ENCODE assay signal across 25 mouse cellular contexts in genomic region chr5:124491732-124492131, GRCm38 (mm10). TPM values are rescaled to one million over a fixed set of nuclear protein-coding genes. Genes with fewer than 3 reads are reported as not detected.
DNase-seq lines count a peak whose midpoint lies in the region; ATAC-seq and TF ChIP-seq lines count a peak whose summit lies in the region.
"Had no signal": no experiment of that assay in that cellular context is flagged by ENCODE, and none has a peak within 500 bp of the region (broad histone marks: within the 10 kb centered on the region; RNA-seq: fewer than 3 reads in every experiment).

No protein-coding gene starts in this region.

- TF ChIP-seq EP300 in stomach, postnatal 0 days (optimal IDR thresholded peaks at IDR 0.05) = no peak

- H3K9me3 ChIP-seq in stomach, embryonic 14.5 days (ENCODE audit: control insufficient read depth, low read depth, low read length) = no peaks in the 10 kb centered on the region
- H3K9me3 ChIP-seq in stomach, postnatal 0 days (ENCODE audit: control insufficient read depth, low read length) = no peaks in the 10 kb centered on the region
- H3K9me3 ChIP-seq: forebrain, embryonic 10.5 days; forebrain, embryonic 13.5 days; heart, embryonic 10.5 days; heart, embryonic 13.5 days had no signal

- H3K27ac ChIP-seq in layer of hippocampus, adult 2 months = peak overlapping the region; percentile 43; the same call in 1 of the 2 replicates
- peak overlapping the region; percentile 58; the same call in 1 of the 2 replicates for H3K27ac ChIP-seq in stomach, embryonic 14.5 days (ENCODE audit: low read length)
- no peak overlapping the region for H3K27ac ChIP-seq in stomach, postnatal 0 days (replicated peaks)
- peak overlapping the region; percentile 87 for H3K27ac ChIP-seq in macrophage
- H3K27ac ChIP-seq: forebrain, embryonic 10.5 days; forebrain, embryonic 13.5 days; heart, embryonic 10.5 days; heart, embryonic 13.5 days; hindbrain, embryonic 14.5 days; hindbrain, postnatal 0 days had no signal

- 37% methylated on average over 4 of the region's 4 CpGs for WGBS in stomach, embryonic 14.5 days
- WGBS in stomach, postnatal 0 days = 33% methylated on average over 4 of the region's 4 CpGs
- WGBS in macrophage (ENCODE audit: missing documents) = 93% methylated on average over 4 of the region's 4 CpGs

- no peaks in the 10 kb centered on the region for H3K4me1 ChIP-seq in stomach, embryonic 14.5 days (ENCODE audit: control insufficient read depth, insufficient read depth, low read length)
- H3K4me1 ChIP-seq in stomach, postnatal 0 days (replicated peaks; ENCODE audit: control insufficient read depth, insufficient read depth) = no peaks in the 10 kb centered on the region
- H3K4me1 ChIP-seq: forebrain, embryonic 10.5 days; heart, embryonic 10.5 days; heart, embryonic 13.5 days had no signal

- no peak overlapping the region for H3K4me2 ChIP-seq in stomach, embryonic 14.5 days (replicated peaks; ENCODE audit: low read depth, low read length)
- no peak overlapping the region for H3K4me2 ChIP-seq in stomach, postnatal 0 days (replicated peaks; ENCODE audit: low read depth)
- H3K4me2 ChIP-seq: forebrain, embryonic 13.5 days; heart, embryonic 13.5 days; hindbrain, embryonic 14.5 days had no signal

- no peak overlapping the region for H3K9ac ChIP-seq in stomach, embryonic 14.5 days (replicated peaks; ENCODE audit: low read depth, low read length)
- H3K9ac ChIP-seq in stomach, postnatal 0 days (ENCODE audit: low read length) = no peak overlapping the region
- H3K9ac ChIP-seq: forebrain, embryonic 13.5 days; heart, embryonic 13.5 days; hindbrain, embryonic 14.5 days had no signal

- peaks cover 13% of the 10 kb centered on the region; the same call in 1 of the 2 replicates for H3K79me2 ChIP-seq in macrophage (ENCODE audit: inconsistent target)

- ATAC-seq in stomach, embryonic 14.5 days (ENCODE audit: insufficient number of reproducible peaks, insufficient read depth, low FRiP score, low read depth) = no peak
- no peak for ATAC-seq in stomach, postnatal 0 days (ENCODE audit: low FRiP score, low TSS enrichment)
- ATAC-seq: activated CD4-positive, CD25-positive, alpha-beta regulatory T cell, adult 4 months; CD4-positive, CD25-positive, alpha-beta regulatory T cell, adult 4 months; forebrain, embryonic 13.5 days; forebrain, embryonic 16.5 days; hindbrain, postnatal 0 days had no signal

- TF ChIP-seq CTCF in layer of hippocampus, adult 2 months (conservative IDR thresholded peaks at IDR 0.05) = no peak
- no peak for TF ChIP-seq CTCF in stomach, postnatal 0 days (IDR thresholded peaks at IDR 0.05; ENCODE audit: low read depth)

- no peaks in the 10 kb centered on the region for H3K27me3 ChIP-seq in stomach, embryonic 14.5 days (ENCODE audit: control insufficient read depth, insufficient read depth, low read length)
- no peaks in the 10 kb centered on the region for H3K27me3 ChIP-seq in stomach, postnatal 0 days (ENCODE audit: control insufficient read depth, insufficient read depth, low read length)
- H3K27me3 ChIP-seq: forebrain, embryonic 13.5 days; heart, embryonic 13.5 days had no signal

- H3K36me3 ChIP-seq in stomach, embryonic 14.5 days (ENCODE audit: control insufficient read depth, insufficient read depth, low read length) = peaks cover 38% of the 10 kb centered on the region
- peaks cover 6% of the 10 kb centered on the region for H3K36me3 ChIP-seq in stomach, postnatal 0 days (ENCODE audit: control insufficient read depth, insufficient read depth, low read length)
- no peaks in the 10 kb centered on the region for H3K36me3 ChIP-seq in macrophage (ENCODE audit: inconsistent target)

- DNase-seq in layer of hippocampus, adult 2 months (ENCODE audit: low spot score in 2 of 2) = no peak
- no peak for DNase-seq in layer of hippocampus, postnatal 10 days (ENCODE audit: low spot score in 2 of 2)
- DNase-seq in stomach, postnatal 0 days (ENCODE audit: low spot score) = no peak
- DNase-seq in thymus, postnatal 10 days (ENCODE audit: low spot score in 2 of 2) = no peak
- no peak for DNase-seq in urinary bladder, adult 2 months (ENCODE audit: low spot score)
- DNase-seq: adrenal gland, adult 8-10 months; adrenal gland, postnatal 25 days; cerebellum, adult 18-20 months; cerebellum, adult 9-10 months; cerebellum, postnatal 14 days; gastrocnemius, postnatal 14 days; heart, adult 18-20 months; heart, postnatal 14 days; heart, postnatal 4 days had no signal

- no peak overlapping the region for H3K4me3 ChIP-seq in layer of hippocampus, adult 2 months
- H3K4me3 ChIP-seq in stomach, embryonic 14.5 days (ENCODE audit: low read depth, low read length) = no peak overlapping the region
- no peak overlapping the region for H3K4me3 ChIP-seq in stomach, postnatal 0 days (ENCODE audit: low read depth, low read length)
- H3K4me3 ChIP-seq in macrophage (ENCODE audit: inconsistent target) = no peak overlapping the region
- H3K4me3 ChIP-seq: forebrain, embryonic 10.5 days; forebrain, embryonic 13.5 days; heart, embryonic 10.5 days; heart, embryonic 13.5 days had no signal

RNA-seq across cellular contexts. Expression of gene Snrnp35, which starts 8.8 kb away (rescaled TPM):
- total RNA-seq in layer of hippocampus, adult 2 months (2021) = 10 to 100 TPM; 25.7 to 25.9 TPM
- 10 to 100 TPM; 20.9 to 32.7 TPM for total RNA-seq in layer of hippocampus, postnatal 10 days (2021)
- 11.5 and 14.2 TPM in 2 replicates for polyA plus RNA-seq in stomach, embryonic 14.5 days (2014; fragmentation: Nextera tagmentation; extraction: Ambion mirVana)
- 9.1 and 10.8 TPM in 2 replicates for polyA plus RNA-seq in stomach, postnatal 0 days (2015; fragmentation: Nextera tagmentation; extraction: Ambion mirVana)
- total RNA-seq in macrophage (2018; cell fraction: chromatin; rRNA removed) = 10 to 100 TPM; 15.6 to 53.0 (median 28.3) TPM
- total RNA-seq in macrophage (2018; cell fraction: cytosol; rRNA removed) = 10 to 100 TPM; 19.7 to 42.3 (median 33.0) TPM
- total RNA-seq in macrophage (2018; cell fraction: nucleus; rRNA removed) = 10 to 100 TPM; 21.0 to 56.7 (median 36.5) TPM
- 30.6 to 47.7 TPM (median 30.7 TPM) in 3 replicates for polyA plus RNA-seq in macrophage (2018)
- 7.2 and 8.8 TPM in 2 replicates for polyA plus RNA-seq in urinary bladder, adult 2 months (2012; rRNA removed)

RNA-seq across cellular contexts. Expression of gene Rilpl2, which starts 13.6 kb away (rescaled TPM):
- total RNA-seq in layer of hippocampus, adult 2 months (2021) = 10 to 100 TPM; 19.3 TPM
- total RNA-seq in layer of hippocampus, postnatal 10 days (2021) = 10 to 100 TPM; 22.4 to 25.2 TPM
- polyA plus RNA-seq in stomach, embryonic 14.5 days (2014; fragmentation: Nextera tagmentation; extraction: Ambion mirVana) = 30.6 and 31.7 TPM in 2 replicates
- 19.3 and 20.7 TPM in 2 replicates for polyA plus RNA-seq in stomach, postnatal 0 days (2015; fragmentation: Nextera tagmentation; extraction: Ambion mirVana)
- total RNA-seq in macrophage (2018; cell fraction: chromatin; rRNA removed) = 100 to 1,000 TPM in 23 of 26 experiments, 10 to 100 TPM in 3; 66.4 to 240 (median 153) TPM
- total RNA-seq in macrophage (2018; cell fraction: cytosol; rRNA removed) = 100 to 1,000 TPM; 114 to 215 (median 162) TPM
- total RNA-seq in macrophage (2018; cell fraction: nucleus; rRNA removed) = 100 to 1,000 TPM in 24 of 26 experiments, 10 to 100 TPM in 2; 60.8 to 263 (median 159) TPM
- 47.7 to 134 TPM (median 74.0 TPM) in 3 replicates for polyA plus RNA-seq in macrophage (2018)
- polyA plus RNA-seq in urinary bladder, adult 2 months (2012; rRNA removed) = 18.7 and 20.3 TPM in 2 replicates

RNA-seq across cellular contexts. Expression of gene Rilpl1, which starts 39.5 kb away (rescaled TPM):
- total RNA-seq in layer of hippocampus, adult 2 months (2021) = 10 to 100 TPM; 69.1 to 78.2 TPM
- total RNA-seq in layer of hippocampus, postnatal 10 days (2021) = 10 to 100 TPM; 28.9 to 31.0 TPM
- polyA plus RNA-seq in stomach, embryonic 14.5 days (2014; fragmentation: Nextera tagmentation; extraction: Ambion mirVana) = 14.9 and 16.8 TPM in 2 replicates
- 9.0 and 9.3 TPM in 2 replicates for polyA plus RNA-seq in stomach, postnatal 0 days (2015; fragmentation: Nextera tagmentation; extraction: Ambion mirVana)
- total RNA-seq in macrophage (2018; cell fraction: chromatin; rRNA removed) = 1 to 10 TPM; 1.3 to 9.8 (median 4.4) TPM
- total RNA-seq in macrophage (2018; cell fraction: cytosol; rRNA removed) = 10 to 100 TPM in 3 of 26 experiments, 1 to 10 TPM in 23; 3.7 to 13.4 (median 6.3) TPM
- total RNA-seq in macrophage (2018; cell fraction: nucleus; rRNA removed) = 10 to 100 TPM in 1 of 26 experiments, 1 to 10 TPM in 25; 1.5 to 12.4 (median 3.8) TPM
- 4.3 to 9.6 TPM (median 7.6 TPM) in 3 replicates for polyA plus RNA-seq in macrophage (2018)
- polyA plus RNA-seq in urinary bladder, adult 2 months (2012; rRNA removed) = 17.7 and 24.6 TPM in 2 replicates

RNA-seq across cellular contexts. Expression of gene Tmed2, which starts 48.8 kb away (rescaled TPM):
- total RNA-seq in layer of hippocampus, adult 2 months (2021) = 10 to 100 TPM; 97.4 to 99.3 TPM
- total RNA-seq in layer of hippocampus, postnatal 10 days (2021) = 100 to 1,000 TPM in 1 of 2 experiments, 10 to 100 TPM in 1; 95.6 to 113 TPM
- 519 and 589 TPM in 2 replicates for polyA plus RNA-seq in stomach, embryonic 14.5 days (2014; fragmentation: Nextera tagmentation; extraction: Ambion mirVana)
- 544 and 572 TPM in 2 replicates for polyA plus RNA-seq in stomach, postnatal 0 days (2015; fragmentation: Nextera tagmentation; extraction: Ambion mirVana)
- 100 to 1,000 TPM in 4 of 26 experiments, 10 to 100 TPM in 22; 47.8 to 107 (median 75.2) TPM for total RNA-seq in macrophage (2018; cell fraction: chromatin; rRNA removed)
- total RNA-seq in macrophage (2018; cell fraction: cytosol; rRNA removed) = 100 to 1,000 TPM; 250 to 501 (median 304) TPM
- total RNA-seq in macrophage (2018; cell fraction: nucleus; rRNA removed) = 100 to 1,000 TPM; 113 to 376 (median 199) TPM
- polyA plus RNA-seq in macrophage (2018) = 260 to 815 TPM (median 355 TPM) in 3 replicates
- polyA plus RNA-seq in urinary bladder, adult 2 months (2012; rRNA removed) = 226 and 254 TPM in 2 replicates

RNA-seq across cellular contexts. Expression of gene Kmt5a, which starts 52.0 kb away (rescaled TPM):
- total RNA-seq in layer of hippocampus, adult 2 months (2021) = 10 to 100 TPM; 55.8 to 70.3 TPM
- 10 to 100 TPM; 43.6 to 50.8 TPM for total RNA-seq in layer of hippocampus, postnatal 10 days (2021)
- polyA plus RNA-seq in stomach, embryonic 14.5 days (2014; fragmentation: Nextera tagmentation; extraction: Ambion mirVana) = 52.9 and 59.8 TPM in 2 replicates
- 64.1 and 90.2 TPM in 2 replicates for polyA plus RNA-seq in stomach, postnatal 0 days (2015; fragmentation: Nextera tagmentation; extraction: Ambion mirVana)
- 100 to 1,000 TPM in 8 of 26 experiments, 10 to 100 TPM in 18; 52.3 to 174 (median 91.0) TPM for total RNA-seq in macrophage (2018; cell fraction: chromatin; rRNA removed)
- total RNA-seq in macrophage (2018; cell fraction: cytosol; rRNA removed) = 10 to 100 TPM; 45.9 to 87.1 (median 53.7) TPM
- 100 to 1,000 TPM in 5 of 26 experiments, 10 to 100 TPM in 21; 40.5 to 118 (median 71.6) TPM for total RNA-seq in macrophage (2018; cell fraction: nucleus; rRNA removed)
- polyA plus RNA-seq in macrophage (2018) = 41.0 to 134 TPM (median 67.4 TPM) in 3 replicates
- polyA plus RNA-seq in urinary bladder, adult 2 months (2012; rRNA removed) = 53.7 and 62.0 TPM in 2 replicates
